Mouse (Mus musculus) adrenal gland (tissue): ENCODE measurements around the gene Brix1.

Source experiments
- intact Hi-C: fragments of 180-260 bp; cut with DNase I; formaldehyde crosslinking; loops from one replicate; pipeline ENCODE4 v1.15.1; 2025

Brix1 gene

DNA sequence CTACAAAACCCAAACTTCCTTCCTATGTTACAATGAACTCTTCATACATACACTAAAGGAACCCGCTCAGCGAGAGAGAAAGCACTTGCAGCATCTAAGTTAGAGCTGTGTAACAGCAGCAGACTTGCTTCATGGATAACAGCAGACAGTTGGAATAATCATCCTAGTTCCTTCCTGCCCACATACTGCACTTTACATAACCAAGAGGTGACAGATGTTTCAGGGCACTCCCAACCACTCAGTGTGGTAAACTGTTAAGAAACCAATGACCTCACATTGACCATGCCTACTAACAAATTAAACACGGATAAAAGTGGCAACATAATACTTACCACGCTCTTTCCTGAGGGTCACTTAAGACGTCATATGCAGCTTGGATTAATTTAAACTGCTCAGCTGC is 22.2 kb downstream of the Brix1 start:
- intact Hi-C loops = no loop called here

DNA sequence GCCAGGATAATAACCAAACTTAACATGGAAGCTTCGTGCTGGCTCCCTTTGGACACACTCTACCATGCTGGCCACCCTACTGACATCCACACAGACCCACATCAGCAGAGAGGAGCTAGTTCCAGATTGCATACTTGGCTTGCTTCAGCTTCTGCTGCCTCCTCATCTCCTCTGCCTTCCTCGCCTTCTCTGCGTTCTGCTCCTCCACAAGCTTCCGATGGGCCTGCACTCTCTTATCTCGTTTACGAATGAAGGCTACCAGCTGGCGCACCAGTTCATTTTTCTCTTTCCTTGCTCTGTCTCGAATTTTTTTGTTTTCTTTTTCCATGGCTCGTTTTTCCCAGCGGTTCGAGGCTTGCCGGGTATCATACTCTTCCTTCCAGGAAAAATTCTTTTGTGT is 24.8 kb downstream of the Brix1 start:
- intact Hi-C loops = no loop called here

DNA sequence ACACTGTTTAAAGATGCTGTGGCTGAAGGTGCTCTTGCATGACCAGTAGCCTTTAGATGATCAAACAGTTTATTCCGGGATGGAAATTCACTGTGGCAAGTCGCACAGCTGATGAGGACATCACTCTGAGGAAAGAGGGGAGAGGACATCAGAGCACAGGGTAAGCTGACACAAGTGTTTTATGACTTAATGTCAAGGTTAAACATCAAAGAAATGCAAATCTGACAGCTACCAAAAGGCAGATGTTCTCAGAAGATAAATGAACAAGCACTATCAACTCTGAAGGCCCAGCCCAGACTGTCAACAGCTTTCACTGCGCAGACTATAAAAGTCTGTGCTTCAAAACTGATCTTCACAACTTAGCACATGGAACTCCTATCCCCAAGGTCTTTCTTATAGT is 38.6 kb downstream of the Brix1 start:
- intact Hi-C loops = loop anchor here (10.0 kb wide), 1 partner anchor 112 kb away; no protein-coding TSS in a partner anchor

DNA sequence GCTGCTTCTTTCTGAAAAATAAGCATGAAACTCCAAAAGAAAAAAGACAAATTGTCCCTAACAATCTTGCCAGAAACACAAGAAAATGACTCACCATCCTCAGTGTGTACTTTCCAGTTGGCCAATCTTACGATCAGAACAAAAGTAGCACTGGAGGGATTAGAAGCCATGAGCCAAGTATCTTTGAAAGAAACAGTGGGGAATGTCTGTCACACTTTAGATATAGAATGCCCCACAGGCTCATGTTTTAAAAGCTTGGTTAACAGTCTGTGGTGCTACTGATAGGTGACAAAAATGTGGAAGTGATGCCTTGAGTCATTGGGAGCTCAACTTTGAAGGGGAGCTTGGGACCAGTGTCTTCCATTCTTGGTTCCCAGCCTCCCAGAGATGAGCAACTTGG is 43.5 kb downstream of the Brix1 start:
- intact Hi-C loops = loop anchor here (10.0 kb wide), 1 partner anchor 107 kb away; no protein-coding TSS in a partner anchor

DNA sequence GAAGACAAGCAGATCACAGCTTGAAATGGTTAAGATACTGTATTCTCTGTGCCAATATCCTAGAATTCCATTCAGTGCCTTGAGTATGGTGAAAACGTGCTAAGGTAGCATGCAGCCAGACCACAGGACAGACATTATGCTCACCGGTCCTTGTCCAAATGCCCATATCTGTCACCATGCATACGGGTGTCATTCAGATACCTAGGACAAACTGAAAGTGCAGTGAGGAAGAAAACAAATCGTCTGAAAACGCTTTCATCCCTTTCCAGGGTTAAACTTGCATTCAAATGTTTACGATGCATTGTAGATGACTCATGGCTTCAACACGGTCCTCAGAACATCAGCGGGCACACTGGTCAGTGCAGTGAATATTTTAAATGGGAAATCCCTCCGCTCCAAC is 44.3 kb downstream of the Brix1 start:
- intact Hi-C loops = loop anchor here (10.0 kb wide), 1 partner anchor 107 kb away; no protein-coding TSS in a partner anchor

DNA sequence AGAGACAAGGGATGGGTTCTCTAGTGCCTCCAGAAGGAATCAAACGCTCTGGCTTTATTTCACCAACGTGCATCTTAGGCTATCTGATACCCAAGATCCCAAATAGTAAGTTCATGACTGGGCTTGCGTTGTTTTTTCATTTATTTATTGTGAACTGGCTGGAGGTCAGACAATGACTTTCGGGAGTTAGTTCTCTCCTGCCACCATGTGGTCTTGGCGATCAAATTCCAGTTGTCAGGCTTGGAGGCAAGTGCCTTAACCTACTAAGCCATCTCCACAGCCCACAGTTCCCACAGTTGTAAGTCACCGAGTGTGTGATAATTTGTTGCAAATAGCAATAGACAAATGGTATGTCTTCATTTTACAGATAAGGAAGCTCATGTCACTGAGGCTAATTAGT is 45.8 kb downstream of the Brix1 start:
- intact Hi-C loops = loop anchor here (10.0 kb wide), 1 partner anchor 105 kb away; no protein-coding TSS in a partner anchor

DNA sequence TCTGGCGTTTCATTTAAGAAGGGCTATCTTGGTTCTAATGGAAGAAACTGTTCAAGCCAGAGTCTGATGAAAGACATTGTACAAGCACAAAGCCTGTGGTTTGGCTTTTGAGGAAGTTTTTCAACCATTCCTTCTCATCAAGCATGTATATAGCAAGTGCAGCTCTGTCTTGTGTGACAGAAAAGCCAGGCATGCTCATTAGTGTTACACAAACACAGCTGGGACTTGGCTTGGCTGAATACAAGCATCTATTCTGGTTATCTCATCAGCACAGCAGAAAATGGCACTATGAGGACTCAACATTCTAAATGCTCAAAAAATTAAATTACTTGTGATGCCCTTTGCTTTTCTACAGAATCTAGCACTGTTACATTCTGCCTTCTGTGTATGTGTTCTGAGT is 48.9 kb downstream of the Brix1 start:
- intact Hi-C loops = no loop called here

DNA sequence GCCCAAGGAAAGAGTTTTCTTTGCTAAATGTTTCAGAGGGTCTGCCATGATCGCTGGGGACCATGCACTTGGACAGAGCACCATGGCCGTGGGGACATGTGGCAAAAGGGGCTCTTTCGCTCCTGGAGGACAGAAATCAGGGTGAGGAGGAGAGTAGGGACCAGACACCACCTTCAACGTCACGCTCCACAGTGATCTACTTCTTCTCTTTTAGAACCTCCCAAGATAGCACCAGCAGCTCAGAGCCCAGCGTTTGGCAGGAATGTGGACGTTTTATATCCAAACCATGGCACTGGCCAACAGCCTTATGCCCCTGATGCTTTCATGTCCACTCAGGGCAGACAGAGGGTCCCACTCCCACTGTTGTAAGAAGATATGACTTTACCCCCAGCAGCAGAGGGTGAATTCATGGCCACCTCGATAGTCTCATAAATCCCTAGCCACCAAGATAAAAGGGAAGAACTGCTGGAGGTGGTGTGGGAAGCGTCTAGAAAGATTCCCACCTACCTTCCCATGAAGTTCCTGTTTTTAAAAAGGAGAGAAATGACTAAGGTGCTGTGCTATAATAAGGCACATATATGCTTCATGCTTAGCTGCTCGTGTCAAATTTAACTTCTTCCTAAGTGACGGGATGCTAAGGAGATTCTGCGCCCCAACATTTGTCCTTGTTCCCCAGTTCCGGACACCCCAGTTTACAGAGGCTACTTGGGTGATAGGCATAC is 59.0 kb downstream of the Brix1 start:
- intact Hi-C loops = no loop called here

DNA sequence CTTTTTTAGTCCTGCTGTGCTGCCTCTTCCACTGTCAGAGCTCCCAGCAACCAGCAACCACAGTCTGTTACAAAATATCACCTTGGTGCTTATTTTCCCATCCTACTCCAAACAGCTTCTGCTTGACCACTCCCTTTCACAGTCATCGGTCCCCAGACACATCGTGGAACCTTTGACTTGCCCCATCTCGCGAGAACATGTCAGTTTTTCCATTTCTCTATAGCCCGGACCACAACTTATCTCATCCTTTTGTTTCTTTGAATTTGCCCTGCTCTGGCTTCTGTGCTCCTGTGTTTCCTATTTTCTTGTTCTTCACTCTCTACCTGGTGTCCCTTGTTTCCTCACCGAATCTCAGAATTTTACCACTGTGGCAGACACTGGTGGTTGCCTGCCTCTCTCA is 59.6 kb downstream of the Brix1 start:
- intact Hi-C loops = no loop called here
